Mouse (Mus musculus): ENCODE measurements around the gene Ace. TPM values are rescaled to one million over a fixed set of nuclear protein-coding genes. Genes with fewer than 3 reads are reported as not detected.

Ace gene
- polyA plus RNA-seq, 1 experiment = 0.27 TPM

DNA sequence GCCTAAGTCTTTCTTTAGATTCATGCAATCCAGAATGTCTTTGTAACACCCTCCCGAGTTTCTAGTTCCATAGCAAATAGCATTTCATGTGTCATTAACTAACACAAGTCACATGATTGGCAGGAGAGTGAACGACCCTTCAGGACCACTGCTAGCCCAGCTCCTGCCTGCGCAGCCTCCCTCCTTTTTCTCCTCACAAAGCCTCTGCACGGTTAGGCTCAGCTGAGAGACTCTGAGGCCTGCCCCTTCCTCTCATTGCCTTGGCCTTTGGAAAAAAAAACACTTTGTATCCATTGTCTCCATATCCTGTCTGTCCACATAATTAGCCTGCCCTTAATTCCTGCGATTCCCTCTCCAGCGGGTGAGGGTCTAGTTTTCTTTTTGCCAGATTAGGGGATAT, 10.2 kb upstream of the Ace start:
- no peak overlapping the region for H3K27ac ChIP-seq (ENCODE audit: insufficient read depth, low read depth, low read length)
- H3K4me3 ChIP-seq (ENCODE audit: insufficient read depth, low read length) = no peak overlapping the region
- TF ChIP-seq POLR2A (IDR thresholded peaks at IDR 0.05; ENCODE audit: borderline replicate concordance, low read depth, low read length) (no peak), CTCF (IDR thresholded peaks at IDR 0.05; ENCODE audit: low read depth, low read length) (no peak)
- H3K4me1 ChIP-seq (ENCODE audit: control insufficient read depth, insufficient read depth, low read length) = peaks cover 22% of the 10 kb centered on the region

- H3K27ac ChIP-seq (ENCODE audit: insufficient read depth, low read depth, low read length) = no peak overlapping the region
- no peak for TF ChIP-seq CTCF (IDR thresholded peaks at IDR 0.05; ENCODE audit: low read depth, low read length)
- no peak for TF ChIP-seq POLR2A (IDR thresholded peaks at IDR 0.05; ENCODE audit: borderline replicate concordance, low read depth, low read length)
- H3K4me3 ChIP-seq (ENCODE audit: insufficient read depth, low read length) = no peak overlapping the region
- H3K4me1 ChIP-seq (ENCODE audit: control insufficient read depth, insufficient read depth, low read length) = peaks cover 13% of the 10 kb centered on the region
Observed at GRCm38 (mm10) chr11:105958566-105958965, 9.2 kb upstream of the Ace start.

DNA sequence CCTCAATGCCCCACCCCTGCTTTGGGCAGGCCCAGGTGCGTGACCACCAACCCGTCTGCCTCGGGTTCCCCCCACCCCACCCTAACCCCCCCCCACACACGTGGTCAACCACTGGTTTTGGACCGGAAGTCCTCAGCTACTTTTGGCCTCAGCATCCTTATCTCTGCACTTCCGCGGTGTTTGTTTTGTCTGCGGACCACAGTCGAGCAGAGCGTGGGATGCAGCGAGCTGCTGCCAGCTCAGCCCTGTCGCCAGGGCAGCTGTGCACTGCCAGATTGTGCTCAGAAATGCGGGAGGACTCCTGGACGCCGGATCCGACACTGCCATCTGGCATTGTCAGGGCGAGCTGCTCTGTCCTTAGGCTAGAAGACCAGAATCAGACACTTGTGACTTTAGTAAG, 8.4 kb upstream of the Ace start:
- H3K4me3 ChIP-seq (ENCODE audit: insufficient read depth, low read length) = no peak overlapping the region
- H3K27ac ChIP-seq (ENCODE audit: insufficient read depth, low read depth, low read length) = no peak overlapping the region
- peaks cover 5% of the 10 kb centered on the region for H3K4me1 ChIP-seq (ENCODE audit: control insufficient read depth, insufficient read depth, low read length)
- TF ChIP-seq POLR2A (IDR thresholded peaks at IDR 0.05; ENCODE audit: borderline replicate concordance, low read depth, low read length) = no peak
- TF ChIP-seq CTCF (IDR thresholded peaks at IDR 0.05; ENCODE audit: low read depth, low read length) = no peak

DNA sequence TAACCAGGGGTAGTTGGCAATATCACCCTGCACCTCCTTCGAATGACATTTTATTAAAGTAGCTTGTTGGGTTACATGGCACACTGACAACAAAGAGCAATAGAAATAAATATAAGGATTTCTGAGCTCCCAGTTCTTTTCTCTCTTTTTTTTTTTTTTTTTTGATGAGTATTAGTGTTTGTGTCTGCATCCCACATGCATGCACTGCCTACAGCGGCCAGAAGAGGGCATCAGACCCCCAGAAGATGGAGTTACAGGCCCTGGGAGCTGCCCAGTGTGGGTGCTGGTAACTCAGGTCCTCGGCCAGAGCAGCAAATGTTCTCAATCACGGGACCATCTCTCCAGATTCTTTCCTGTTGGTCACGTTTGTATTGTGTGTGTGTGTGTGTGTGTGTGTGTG, 3.1 kb upstream of the Ace start:
- TF ChIP-seq CTCF (IDR thresholded peaks at IDR 0.05; ENCODE audit: low read depth, low read length) (no peak), POLR2A (IDR thresholded peaks at IDR 0.05; ENCODE audit: borderline replicate concordance, low read depth, low read length) (no peak)
- no peak overlapping the region for H3K27ac ChIP-seq (ENCODE audit: insufficient read depth, low read depth, low read length)
- H3K4me3 ChIP-seq (ENCODE audit: insufficient read depth, low read length) = no peak overlapping the region
- H3K4me1 ChIP-seq (ENCODE audit: control insufficient read depth, insufficient read depth, low read length) = no peaks in the 10 kb centered on the region

GRCm38 (mm10) chr11:105966288-105966687, 1.5 kb upstream of the Ace start:
- Histone ChIP-seq H3K4me3 (ENCODE audit: insufficient read depth, low read length) (no peak overlapping the region), H3K27ac (ENCODE audit: insufficient read depth, low read depth, low read length) (no peak overlapping the region), H3K4me1 (ENCODE audit: control insufficient read depth, insufficient read depth, low read length) (no peaks in the 10 kb centered on the region)
- TF ChIP-seq POLR2A (IDR thresholded peaks at IDR 0.05; ENCODE audit: borderline replicate concordance, low read depth, low read length) = no peak

DNA sequence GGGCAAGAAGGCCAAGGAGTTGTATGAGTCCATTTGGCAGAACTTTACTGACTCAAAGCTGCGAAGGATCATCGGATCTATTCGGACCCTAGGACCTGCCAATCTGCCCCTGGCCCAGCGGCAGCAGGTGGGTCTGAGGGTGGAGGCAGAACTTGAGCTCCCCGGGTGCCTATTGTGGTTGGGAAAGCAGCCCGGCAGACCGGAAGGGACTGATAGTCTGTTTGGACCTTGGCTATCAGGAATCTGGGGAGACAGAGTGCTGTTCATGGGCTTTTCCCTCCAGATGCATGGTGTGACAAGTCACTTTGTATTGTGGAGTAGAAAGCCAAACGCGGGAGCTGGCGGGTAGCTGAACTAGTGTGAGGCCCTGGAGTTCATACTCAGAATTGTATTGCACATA, 1.2 kb downstream of the Ace start:
- Histone ChIP-seq H3K27ac (ENCODE audit: insufficient read depth, low read depth, low read length) (no peak overlapping the region), H3K4me3 (ENCODE audit: insufficient read depth, low read length) (no peak overlapping the region), H3K4me1 (ENCODE audit: control insufficient read depth, insufficient read depth, low read length) (no peaks in the 10 kb centered on the region)
- TF ChIP-seq CTCF (IDR thresholded peaks at IDR 0.05; ENCODE audit: low read depth, low read length) = no peak
- TF ChIP-seq POLR2A (IDR thresholded peaks at IDR 0.05; ENCODE audit: borderline replicate concordance, low read depth, low read length) = no peak

- TF ChIP-seq CTCF (IDR thresholded peaks at IDR 0.05; ENCODE audit: low read depth, low read length) (peak; percentile 30), POLR2A (IDR thresholded peaks at IDR 0.05; ENCODE audit: borderline replicate concordance, low read depth, low read length) (no peak)
- no peak overlapping the region for H3K27ac ChIP-seq (ENCODE audit: insufficient read depth, low read depth, low read length)
- H3K4me3 ChIP-seq (ENCODE audit: insufficient read depth, low read length) = no peak overlapping the region
- H3K4me1 ChIP-seq (ENCODE audit: control insufficient read depth, insufficient read depth, low read length) = no peaks in the 10 kb centered on the region
Observed at GRCm38 (mm10) chr11:105969516-105969915, 1.8 kb downstream of the Ace start.

- peaks cover 9% of the 10 kb centered on the region for H3K4me1 ChIP-seq (ENCODE audit: control insufficient read depth, insufficient read depth, low read length)
- no peak for TF ChIP-seq POLR2A (IDR thresholded peaks at IDR 0.05; ENCODE audit: borderline replicate concordance, low read depth, low read length)
- TF ChIP-seq CTCF (IDR thresholded peaks at IDR 0.05; ENCODE audit: low read depth, low read length) = no peak
- H3K27ac ChIP-seq (ENCODE audit: insufficient read depth, low read depth, low read length) = no peak overlapping the region
- no peak overlapping the region for H3K4me3 ChIP-seq (ENCODE audit: insufficient read depth, low read length)
Observed at GRCm38 (mm10) chr11:105974593-105974992, 6.8 kb downstream of the Ace start.

DNA sequence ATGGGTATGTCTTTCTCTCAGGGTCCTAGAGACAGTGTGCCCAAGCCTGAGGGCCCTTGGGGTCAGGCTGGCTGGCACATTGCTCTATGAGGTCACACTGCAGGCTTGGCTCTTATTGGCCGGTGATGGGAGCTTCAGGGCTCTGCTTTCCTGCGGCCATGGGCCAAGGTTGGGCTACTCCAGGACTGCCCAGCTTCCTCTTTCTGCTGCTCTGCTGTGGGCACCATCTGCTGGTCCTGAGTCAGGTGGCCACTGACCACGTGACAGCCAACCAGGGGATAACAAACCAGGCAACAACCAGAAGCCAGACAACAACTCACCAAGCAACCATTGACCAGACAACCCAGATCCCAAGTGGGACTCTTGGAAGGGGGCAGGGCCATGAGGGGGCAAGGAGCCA, 7.3 kb downstream of the Ace start:
- peaks cover 9% of the 10 kb centered on the region for H3K4me1 ChIP-seq (ENCODE audit: control insufficient read depth, insufficient read depth, low read length)
- TF ChIP-seq POLR2A (IDR thresholded peaks at IDR 0.05; ENCODE audit: borderline replicate concordance, low read depth, low read length) (no peak), CTCF (IDR thresholded peaks at IDR 0.05; ENCODE audit: low read depth, low read length) (no peak)
- H3K4me3 ChIP-seq (ENCODE audit: insufficient read depth, low read length) = no peak overlapping the region
- no peak overlapping the region for H3K27ac ChIP-seq (ENCODE audit: insufficient read depth, low read depth, low read length)

- Histone ChIP-seq H3K27ac (ENCODE audit: insufficient read depth, low read depth, low read length) (no peak overlapping the region), H3K4me3 (ENCODE audit: insufficient read depth, low read length) (no peak overlapping the region), H3K4me1 (ENCODE audit: control insufficient read depth, insufficient read depth, low read length) (peaks cover 9% of the 10 kb centered on the region)
- TF ChIP-seq CTCF (IDR thresholded peaks at IDR 0.05; ENCODE audit: low read depth, low read length) = no peak
- TF ChIP-seq POLR2A (IDR thresholded peaks at IDR 0.05; ENCODE audit: borderline replicate concordance, low read depth, low read length) = no peak
Observed at GRCm38 (mm10) chr11:105975636-105976035, 7.9 kb downstream of the Ace start.

DNA sequence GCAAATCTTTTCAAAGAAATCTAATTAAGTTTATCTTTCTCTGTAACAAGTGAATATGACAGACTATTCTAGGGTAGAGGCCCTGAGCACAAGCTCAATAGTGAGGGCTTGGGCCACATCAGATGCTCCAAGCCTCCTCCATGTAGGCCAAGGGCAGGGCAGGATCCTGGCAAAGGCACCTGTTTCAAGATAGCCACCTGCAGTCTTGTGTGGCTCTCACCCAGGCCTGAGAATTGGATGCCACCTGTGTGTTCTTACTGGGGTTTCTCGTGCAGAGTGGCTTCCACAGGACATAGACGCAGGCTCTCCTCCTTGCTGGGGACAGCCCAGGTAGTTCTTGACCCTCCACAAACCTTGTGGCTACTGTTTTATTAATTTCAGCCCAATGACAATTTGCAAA, 10.5 kb downstream of the Ace start:
- H3K27ac ChIP-seq (ENCODE audit: insufficient read depth, low read depth, low read length) = no peak overlapping the region
- peaks cover 9% of the 10 kb centered on the region for H3K4me1 ChIP-seq (ENCODE audit: control insufficient read depth, insufficient read depth, low read length)
- no peak overlapping the region for H3K4me3 ChIP-seq (ENCODE audit: insufficient read depth, low read length)
- TF ChIP-seq POLR2A (IDR thresholded peaks at IDR 0.05; ENCODE audit: borderline replicate concordance, low read depth, low read length) = no peak

Measured in bone marrow macrophage, adult 2 months (primary cell).